Mouse (Mus musculus): ENCODE results near the gene Nlrp10.

Gene Nlrp10

GRCm38 (mm10) chr7:108903969-108904368, 26.0 kb downstream of the Nlrp10 start:
- no peak for DNase-seq (ENCODE audit: extremely low read depth, insufficient read length, low spot score)

GRCm38 (mm10) chr7:108894320-108894719, 35.7 kb downstream of the Nlrp10 start, which contains the start of gene Olfr519:
Olfr519 (minus strand) TSS chr7:108894420.
- no peak for DNase-seq (ENCODE audit: extremely low read depth, insufficient read length, low spot score)

- DNase-seq (ENCODE audit: extremely low read depth, insufficient read length, low spot score), result no peak
Observed at GRCm38 (mm10) chr7:108884906-108885305, 45.1 kb downstream of the Nlrp10 start, which contains the start of gene Olfr518. Olfr518 (minus strand) TSS chr7:108885006.

- no peak for DNase-seq (ENCODE audit: extremely low read depth, insufficient read length, low spot score)
Observed at GRCm38 (mm10) chr7:108872279-108872678, 57.7 kb downstream of the Nlrp10 start, which contains the start of gene Olfr517. Olfr517 (minus strand) TSS chr7:108872379.
